Mouse (Mus musculus): ENCODE measurements at regions not wholly inside any gene's neighbourhood (a gene's known extent, or its start where the extent isn't known, plus 50 kb on each side); places are given as distances from the start of the nearest gene placed in this dataset.

DNA sequence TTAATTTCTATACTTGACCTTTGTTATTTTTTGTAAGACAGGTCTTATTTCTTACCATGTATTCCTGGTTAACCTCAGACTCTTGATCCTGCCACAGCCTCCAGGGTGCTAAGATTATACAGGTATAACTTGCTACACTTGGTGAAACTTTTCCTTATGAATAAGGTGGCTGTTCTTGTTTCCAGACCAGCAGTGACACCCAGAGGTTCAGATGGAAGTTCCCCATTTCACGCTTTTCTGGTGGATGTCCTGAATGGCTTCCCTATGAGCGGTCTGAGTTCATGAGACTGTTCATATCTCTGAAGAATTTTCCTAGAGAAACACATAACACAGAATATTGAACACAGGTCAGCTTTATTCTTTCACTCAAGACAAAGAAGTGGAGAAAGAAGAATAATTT lies 258.4 kb downstream of the Lrriq3 start:
- Histone ChIP-seq H3K9me3 (ENCODE audit: control insufficient read depth, low read length) (no peaks in the 10 kb centered on the region), H3K4me2 (replicated peaks; ENCODE audit: low read depth, low read length) (no peak overlapping the region), H3K27ac (ENCODE audit: low read depth, low read length) (no peak overlapping the region), H3K27me3 (ENCODE audit: control insufficient read depth, insufficient read depth, low read length) (no peaks in the 10 kb centered on the region), H3K36me3 (ENCODE audit: control insufficient read depth, insufficient read depth, low read length) (no peaks in the 10 kb centered on the region), H3K4me3 (ENCODE audit: low read depth, low read length) (no peak overlapping the region), H3K4me1 (replicated peaks; ENCODE audit: control insufficient read depth, insufficient read depth, low read length) (no peaks in the 10 kb centered on the region), H3K9ac (ENCODE audit: low read depth, low read length) (no peak overlapping the region)
- DNase-seq (ENCODE audit: low spot score), result no peak
- WGBS, result 85% methylated on average over 2 of the region's 2 CpGs
- no peak for ATAC-seq (ENCODE audit: low FRiP score)

GRCm38 (mm10) chr3:155352277-155352802 lies 259.1 kb downstream of the Lrriq3 start:
- Histone ChIP-seq H3K27me3 (ENCODE audit: control insufficient read depth, insufficient read depth, low read length) (no peaks in the 10 kb centered on the region), H3K4me1 (replicated peaks; ENCODE audit: control insufficient read depth, insufficient read depth, low read length) (no peaks in the 10 kb centered on the region), H3K36me3 (ENCODE audit: control insufficient read depth, insufficient read depth, low read length) (no peaks in the 10 kb centered on the region), H3K9ac (ENCODE audit: low read depth, low read length) (no peak overlapping the region), H3K4me2 (replicated peaks; ENCODE audit: low read depth, low read length) (no peak overlapping the region), H3K27ac (ENCODE audit: low read depth, low read length) (no peak overlapping the region), H3K9me3 (ENCODE audit: control insufficient read depth, low read length) (no peaks in the 10 kb centered on the region), H3K4me3 (ENCODE audit: low read depth, low read length) (no peak overlapping the region)
- ATAC-seq (ENCODE audit: low FRiP score) (no peak), DNase-seq (ENCODE audit: low spot score) (no peak)
- 88% methylated on average over 2 of the region's 2 CpGs for WGBS

- no peak for DNase-seq (ENCODE audit: low spot score)
Observed at GRCm38 (mm10) chr3:155360399-155360798, 267.2 kb downstream of the Lrriq3 start.

DNA sequence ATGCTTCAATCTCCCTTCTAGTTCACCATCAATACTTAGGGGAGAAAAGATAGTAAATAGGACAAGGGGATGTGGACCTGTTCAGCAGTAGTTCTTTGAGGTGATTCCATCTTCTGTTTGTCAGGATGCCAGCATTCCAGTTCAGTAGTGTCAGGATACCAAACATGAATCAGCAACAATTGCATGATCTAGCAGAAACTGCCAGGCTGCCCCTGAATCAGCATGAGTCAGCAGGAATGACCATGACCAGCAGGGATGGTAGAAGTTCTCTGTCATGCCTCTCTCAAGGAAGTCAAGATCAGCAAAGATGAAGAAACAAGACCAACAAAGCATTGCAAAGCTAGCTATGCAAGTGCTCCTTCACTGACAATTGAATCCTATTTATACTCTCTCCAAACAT lies 277.5 kb downstream of the Lrriq3 start:
- H3K4me1 ChIP-seq (replicated peaks; ENCODE audit: control insufficient read depth, insufficient read depth, low read length), result no peaks in the 10 kb centered on the region
- DNase-seq (ENCODE audit: low spot score) (no peak), ATAC-seq (ENCODE audit: low FRiP score) (no peak)
- H3K4me2 ChIP-seq (replicated peaks; ENCODE audit: low read depth, low read length), result no peak overlapping the region
- no peak overlapping the region for H3K9ac ChIP-seq (ENCODE audit: low read depth, low read length)
- no peaks in the 10 kb centered on the region for H3K9me3 ChIP-seq (ENCODE audit: control insufficient read depth, low read length)
- no peak overlapping the region for H3K27ac ChIP-seq (ENCODE audit: low read depth, low read length)
- no peak overlapping the region for H3K4me3 ChIP-seq (ENCODE audit: low read depth, low read length)
- H3K27me3 ChIP-seq (ENCODE audit: control insufficient read depth, insufficient read depth, low read length), result no peaks in the 10 kb centered on the region
- no peaks in the 10 kb centered on the region for H3K36me3 ChIP-seq (ENCODE audit: control insufficient read depth, insufficient read depth, low read length)

More at GRCm38 (mm10) chr3:155360399-155360798, 267.2 kb downstream of the Lrriq3 start:
- H3K4me2 ChIP-seq (replicated peaks; ENCODE audit: low read depth, low read length), result no peak overlapping the region
- no peaks in the 10 kb centered on the region for H3K36me3 ChIP-seq (ENCODE audit: control insufficient read depth, insufficient read depth, low read length)
- 84% methylated on average over 1 of the region's 1 CpGs for WGBS
- no peak for ATAC-seq (ENCODE audit: low FRiP score)
- no peaks in the 10 kb centered on the region for H3K4me1 ChIP-seq (replicated peaks; ENCODE audit: control insufficient read depth, insufficient read depth, low read length)
- H3K9ac ChIP-seq (ENCODE audit: low read depth, low read length), result no peak overlapping the region
- no peak overlapping the region for H3K4me3 ChIP-seq (ENCODE audit: low read depth, low read length)
- no peaks in the 10 kb centered on the region for H3K27me3 ChIP-seq (ENCODE audit: control insufficient read depth, insufficient read depth, low read length)
- no peak overlapping the region for H3K27ac ChIP-seq (ENCODE audit: low read depth, low read length)
- no peaks in the 10 kb centered on the region for H3K9me3 ChIP-seq (ENCODE audit: control insufficient read depth, low read length)

- no peak overlapping the region for H3K4me3 ChIP-seq (ENCODE audit: low read depth, low read length)
- no peak for DNase-seq (ENCODE audit: low spot score)
Observed at GRCm38 (mm10) chr3:155373591-155373990, 280.4 kb downstream of the Lrriq3 start.

GRCm38 (mm10) chr3:155381910-155382309 lies 288.7 kb downstream of the Lrriq3 start:
- WGBS, result 88% methylated on average over 4 of the region's 4 CpGs
- H3K9me3 ChIP-seq (ENCODE audit: control insufficient read depth, low read length), result no peaks in the 10 kb centered on the region

More at GRCm38 (mm10) chr3:155373591-155373990, 280.4 kb downstream of the Lrriq3 start:
- Histone ChIP-seq H3K9ac (ENCODE audit: low read depth, low read length) (no peak overlapping the region), H3K9me3 (ENCODE audit: control insufficient read depth, low read length) (no peaks in the 10 kb centered on the region), H3K4me1 (replicated peaks; ENCODE audit: control insufficient read depth, insufficient read depth, low read length) (no peaks in the 10 kb centered on the region), H3K4me2 (replicated peaks; ENCODE audit: low read depth, low read length) (no peak overlapping the region), H3K27me3 (ENCODE audit: control insufficient read depth, insufficient read depth, low read length) (no peaks in the 10 kb centered on the region), H3K27ac (ENCODE audit: low read depth, low read length) (no peak overlapping the region), H3K36me3 (ENCODE audit: control insufficient read depth, insufficient read depth, low read length) (no peaks in the 10 kb centered on the region)
- 55% methylated on average over 1 of the region's 1 CpGs for WGBS
- ATAC-seq (ENCODE audit: low FRiP score), result no peak

GRCm38 (mm10) chr3:155382817-155383216 lies 289.6 kb downstream of the Lrriq3 start:
- Histone ChIP-seq H3K4me2 (replicated peaks; ENCODE audit: low read depth, low read length) (no peak overlapping the region), H3K4me1 (replicated peaks; ENCODE audit: control insufficient read depth, insufficient read depth, low read length) (no peaks in the 10 kb centered on the region), H3K36me3 (ENCODE audit: control insufficient read depth, insufficient read depth, low read length) (no peaks in the 10 kb centered on the region), H3K27me3 (ENCODE audit: control insufficient read depth, insufficient read depth, low read length) (no peaks in the 10 kb centered on the region), H3K27ac (ENCODE audit: low read depth, low read length) (no peak overlapping the region), H3K9ac (ENCODE audit: low read depth, low read length) (no peak overlapping the region), H3K9me3 (ENCODE audit: control insufficient read depth, low read length) (no peaks in the 10 kb centered on the region), H3K4me3 (ENCODE audit: low read depth, low read length) (no peak overlapping the region)
- no peak for ATAC-seq (ENCODE audit: low FRiP score)
- 84% methylated on average over 2 of the region's 2 CpGs for whole genome bisulfite sequencing
- no peak for DNase-seq (ENCODE audit: low spot score)

More at GRCm38 (mm10) chr3:155381910-155382309, 288.7 kb downstream of the Lrriq3 start:
- DNase-seq (ENCODE audit: low spot score) (no peak), ATAC-seq (ENCODE audit: low FRiP score) (no peak)
- Histone ChIP-seq H3K9ac (ENCODE audit: low read depth, low read length) (no peak overlapping the region), H3K36me3 (ENCODE audit: control insufficient read depth, insufficient read depth, low read length) (no peaks in the 10 kb centered on the region), H3K4me3 (ENCODE audit: low read depth, low read length) (no peak overlapping the region), H3K27ac (ENCODE audit: low read depth, low read length) (no peak overlapping the region), H3K4me1 (replicated peaks; ENCODE audit: control insufficient read depth, insufficient read depth, low read length) (no peaks in the 10 kb centered on the region), H3K4me2 (replicated peaks; ENCODE audit: low read depth, low read length) (no peak overlapping the region), H3K27me3 (ENCODE audit: control insufficient read depth, insufficient read depth, low read length) (no peaks in the 10 kb centered on the region)

- DNase-seq (ENCODE audit: low spot score) (no peak), ATAC-seq (ENCODE audit: low FRiP score) (no peak)
- Histone ChIP-seq H3K36me3 (ENCODE audit: control insufficient read depth, insufficient read depth, low read length) (no peaks in the 10 kb centered on the region), H3K4me1 (replicated peaks; ENCODE audit: control insufficient read depth, insufficient read depth, low read length) (no peaks in the 10 kb centered on the region), H3K27me3 (ENCODE audit: control insufficient read depth, insufficient read depth, low read length) (no peaks in the 10 kb centered on the region), H3K4me2 (replicated peaks; ENCODE audit: low read depth, low read length) (no peak overlapping the region), H3K9me3 (ENCODE audit: control insufficient read depth, low read length) (no peaks in the 10 kb centered on the region), H3K27ac (ENCODE audit: low read depth, low read length) (no peak overlapping the region), H3K4me3 (ENCODE audit: low read depth, low read length) (no peak overlapping the region), H3K9ac (ENCODE audit: low read depth, low read length) (no peak overlapping the region)
- 91% methylated on average over 5 of the region's 5 CpGs for whole genome bisulfite sequencing
Observed at GRCm38 (mm10) chr3:155390666-155391065, 297.4 kb downstream of the Lrriq3 start.

GRCm38 (mm10) chr3:155396134-155396533 lies 302.9 kb downstream of the Lrriq3 start:
- H3K9me3 ChIP-seq (ENCODE audit: control insufficient read depth, low read length), result no peaks in the 10 kb centered on the region
- H3K4me2 ChIP-seq (replicated peaks; ENCODE audit: low read depth, low read length), result no peak overlapping the region
- H3K27ac ChIP-seq (ENCODE audit: low read depth, low read length), result no peak overlapping the region
- H3K36me3 ChIP-seq (ENCODE audit: control insufficient read depth, insufficient read depth, low read length), result no peaks in the 10 kb centered on the region
- ATAC-seq (ENCODE audit: low FRiP score), result no peak
- no peak for DNase-seq (ENCODE audit: low spot score)
- H3K4me3 ChIP-seq (ENCODE audit: low read depth, low read length), result no peak overlapping the region
- H3K27me3 ChIP-seq (ENCODE audit: control insufficient read depth, insufficient read depth, low read length), result no peaks in the 10 kb centered on the region
- no peaks in the 10 kb centered on the region for H3K4me1 ChIP-seq (replicated peaks; ENCODE audit: control insufficient read depth, insufficient read depth, low read length)
- 85% methylated on average over 2 of the region's 2 CpGs for WGBS
- H3K9ac ChIP-seq (ENCODE audit: low read depth, low read length), result no peak overlapping the region
